In the genomic region with DNA sequence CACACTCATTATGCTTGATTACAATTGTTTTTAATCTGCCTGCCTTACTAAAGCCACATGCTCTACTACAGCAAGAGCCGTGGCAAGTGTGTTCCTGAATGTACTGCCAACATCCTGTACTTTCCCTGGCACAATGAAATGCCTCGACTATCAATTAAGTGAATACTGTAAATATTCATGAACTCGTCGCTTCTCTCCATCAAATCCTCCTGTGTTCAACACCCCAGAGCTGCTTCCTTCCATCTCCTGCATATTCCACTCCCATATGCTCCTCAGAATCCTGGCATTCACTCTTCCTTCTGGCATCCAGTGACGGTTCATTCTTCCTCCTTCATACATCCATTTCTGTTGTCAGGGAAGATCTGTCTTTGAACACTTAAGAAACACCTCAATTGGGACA, we compare ENCODE assay signal across 27 mouse cellular contexts. TPM values are rescaled to one million over a fixed set of nuclear protein-coding genes. Genes with fewer than 3 reads are reported as not detected.
A peak's percentile ranks its signal among the peaks of the same experiment; 100 is the strongest.
DNase-seq lines count a peak whose midpoint lies in the region; ATAC-seq and TF ChIP-seq lines count a peak whose summit lies in the region.
"Had no signal": no experiment of that assay in that cellular context is flagged by ENCODE, and none has a peak within 500 bp of the region (broad histone marks: within the 10 kb centered on the region; RNA-seq: fewer than 3 reads in every experiment).

No protein-coding gene starts in this region.

- TF ChIP-seq CTCF in brain, embryonic 14.5 days (IDR thresholded peaks at IDR 0.05; ENCODE audit: borderline replicate concordance, extremely low read depth, insufficient read depth, insufficient read length), result no peak
- TF ChIP-seq CTCF in forebrain, postnatal 0 days (IDR thresholded peaks at IDR 0.05; ENCODE audit: low read depth), result no peak

- H3K4me3 ChIP-seq in forebrain, embryonic 15.5 days, result no peak overlapping the region
- no peak overlapping the region for H3K4me3 ChIP-seq in forebrain, embryonic 10.5 days
- H3K4me3 ChIP-seq in forebrain, postnatal 0 days (ENCODE audit: low read depth, low read length), result no peak overlapping the region
- H3K4me3 ChIP-seq: embryonic facial prominence, embryonic 13.5 days; heart, embryonic 10.5 days; heart, embryonic 15.5 days; kidney, embryonic 15.5 days; limb, embryonic 12.5 days; liver, embryonic 15.5 days; midbrain, embryonic 15.5 days; stomach, embryonic 15.5 days had no signal

- H3K4me2 ChIP-seq in forebrain, embryonic 15.5 days (replicated peaks), result no peak overlapping the region
- H3K4me2 ChIP-seq in forebrain, postnatal 0 days (ENCODE audit: low read depth), result no peak overlapping the region
- H3K4me2 ChIP-seq: embryonic facial prominence, embryonic 13.5 days; heart, embryonic 15.5 days; kidney, embryonic 15.5 days; limb, embryonic 12.5 days; liver, embryonic 15.5 days; lung, embryonic 14.5 days; midbrain, embryonic 15.5 days; stomach, embryonic 15.5 days had no signal

- TF ChIP-seq POLR2A in brain, embryonic 14.5 days (IDR thresholded peaks at IDR 0.05; ENCODE audit: borderline replicate concordance, extremely low read depth, insufficient read depth, insufficient read length, poor library complexity, severe bottlenecking), result no peak

- no peak overlapping the region for H3K9ac ChIP-seq in forebrain, embryonic 15.5 days (replicated peaks)
- H3K9ac ChIP-seq in forebrain, postnatal 0 days, result no peak overlapping the region
- H3K9ac ChIP-seq: embryonic facial prominence, embryonic 13.5 days; heart, embryonic 15.5 days; kidney, embryonic 15.5 days; limb, embryonic 12.5 days; liver, embryonic 15.5 days; lung, embryonic 14.5 days; midbrain, embryonic 15.5 days; stomach, embryonic 15.5 days had no signal

- WGBS in forebrain, embryonic 15.5 days, result 46% methylated on average over 5 of the region's 5 CpGs
- 84% methylated on average over 5 of the region's 5 CpGs for WGBS in forebrain, embryonic 10.5 days
- 47% methylated on average over 5 of the region's 5 CpGs for WGBS in forebrain, postnatal 0 days

- DNase-seq in forebrain, embryonic 10.5 days (ENCODE audit: extremely low spot score, low spot score), result no peak
- DNase-seq in brain, embryonic 14.5 days (ENCODE audit: low read depth), result peak; percentile 72
- peak; percentile 39 for DNase-seq in forebrain, postnatal 0 days
- DNase-seq in telencephalon, adult 2 months (ENCODE audit: low read depth, low spot score), result peak; percentile 5
- no peak for DNase-seq in left cerebral cortex, postnatal 4 days
- DNase-seq in gastrocnemius, postnatal 36 days, result no peak
- DNase-seq: adrenal gland, postnatal 25 days; cerebellum, adult 8-10 months; cerebellum, postnatal 36 days; gastrocnemius, postnatal 10 days; kidney, adult 18-20 months; kidney, postnatal 36 days; lung, embryonic 14.5 days; lung, postnatal 14 days; right cerebral cortex, postnatal 25 days; thymus, postnatal 25 days had no signal

- peaks cover 5% of the 10 kb centered on the region; the same call in 1 of the 2 replicates for H3K4me1 ChIP-seq in forebrain, embryonic 15.5 days
- no peaks in the 10 kb centered on the region for H3K4me1 ChIP-seq in forebrain, embryonic 10.5 days
- H3K4me1 ChIP-seq in forebrain, postnatal 0 days (ENCODE audit: insufficient read depth), result no peaks in the 10 kb centered on the region
- H3K4me1 ChIP-seq: embryonic facial prominence, embryonic 13.5 days; heart, embryonic 10.5 days; heart, embryonic 15.5 days; kidney, embryonic 15.5 days; limb, embryonic 12.5 days; liver, embryonic 15.5 days; midbrain, embryonic 15.5 days; stomach, embryonic 15.5 days had no signal

- no peaks in the 10 kb centered on the region for H3K27me3 ChIP-seq in forebrain, embryonic 15.5 days
- H3K27me3 ChIP-seq in forebrain, embryonic 10.5 days (ENCODE audit: poor library complexity, severe bottlenecking), result no peaks in the 10 kb centered on the region
- H3K27me3 ChIP-seq in forebrain, postnatal 0 days (ENCODE audit: insufficient read depth, low read length), result no peaks in the 10 kb centered on the region
- H3K27me3 ChIP-seq: embryonic facial prominence, embryonic 13.5 days; heart, embryonic 15.5 days; kidney, embryonic 15.5 days; limb, embryonic 12.5 days; liver, embryonic 15.5 days; midbrain, embryonic 15.5 days; stomach, embryonic 15.5 days had no signal

- intact Hi-C loops in left cerebral cortex, postnatal 4 days (cut with DNase I), result no loop called here
- intact Hi-C loops in gastrocnemius, postnatal 36 days (cut with DNase I), result no loop called here

- no peaks in the 10 kb centered on the region for H3K9me3 ChIP-seq in forebrain, embryonic 15.5 days
- H3K9me3 ChIP-seq in forebrain, embryonic 10.5 days, result no peaks in the 10 kb centered on the region
- H3K9me3 ChIP-seq in forebrain, postnatal 0 days (ENCODE audit: low read length), result no peaks in the 10 kb centered on the region
- H3K9me3 ChIP-seq: embryonic facial prominence, embryonic 13.5 days; heart, embryonic 10.5 days; heart, embryonic 15.5 days; kidney, embryonic 15.5 days; limb, embryonic 12.5 days; liver, embryonic 15.5 days; midbrain, embryonic 15.5 days; stomach, embryonic 15.5 days had no signal

- peak overlapping the region; percentile 65 for H3K27ac ChIP-seq in forebrain, embryonic 15.5 days (replicated peaks)
- no peak overlapping the region for H3K27ac ChIP-seq in forebrain, embryonic 10.5 days
- no peak overlapping the region for H3K27ac ChIP-seq in forebrain, postnatal 0 days (ENCODE audit: low read depth, low read length)
- H3K27ac ChIP-seq: embryonic facial prominence, embryonic 13.5 days; heart, embryonic 10.5 days; heart, embryonic 15.5 days; kidney, embryonic 15.5 days; limb, embryonic 12.5 days; liver, embryonic 15.5 days; midbrain, embryonic 15.5 days; stomach, embryonic 15.5 days had no signal

- peak; percentile 87 for ATAC-seq in forebrain, embryonic 15.5 days (replicated peaks)
- peak; percentile 89 for ATAC-seq in forebrain, postnatal 0 days
- ATAC-seq: CD4-positive, CD25-positive, alpha-beta regulatory T cell, adult 4 months; hindbrain, embryonic 16.5 days; midbrain, embryonic 15.5 days had no signal

- H3K36me3 ChIP-seq in forebrain, embryonic 15.5 days, result no peaks in the 10 kb centered on the region
- no peaks in the 10 kb centered on the region for H3K36me3 ChIP-seq in forebrain, embryonic 10.5 days (replicated peaks)
- no peaks in the 10 kb centered on the region for H3K36me3 ChIP-seq in forebrain, postnatal 0 days (ENCODE audit: insufficient read depth)
- H3K36me3 ChIP-seq: embryonic facial prominence, embryonic 13.5 days; heart, embryonic 10.5 days; heart, embryonic 15.5 days; kidney, embryonic 15.5 days; limb, embryonic 12.5 days; liver, embryonic 15.5 days; midbrain, embryonic 15.5 days; stomach, embryonic 15.5 days had no signal

RNA-seq across cellular contexts. Expression of gene Clcn5, which starts 39.4 kb away (rescaled TPM):
- 5.4 and 5.6 TPM in 2 replicates for polyA plus RNA-seq in forebrain, embryonic 15.5 days (2015; fragmentation: Nextera tagmentation; extraction: Ambion mirVana)
- 14.1 and 15.9 TPM in 2 replicates for polyA plus RNA-seq in forebrain, embryonic 10.5 days (2016; fragmentation: Nextera tagmentation; extraction: Ambion mirVana)
- polyA plus RNA-seq in brain, embryonic 14.5 days (2012; rRNA removed), result 9.1 and 13.2 TPM in 2 replicates
- 14.2 and 20.9 TPM in 2 replicates for total RNA-seq in forebrain, postnatal 0 days (2014; rRNA removed)
- 2.6 and 3.9 TPM in 2 replicates for polyA plus RNA-seq in forebrain, postnatal 0 days (2015; fragmentation: Nextera tagmentation; extraction: Ambion mirVana)
- total RNA-seq in left cerebral cortex, postnatal 4 days (2021), result 10 to 100 TPM; 17.5 to 23.2 TPM
- total RNA-seq in gastrocnemius, postnatal 36 days (2021), result 1 to 10 TPM; 2.6 to 3.7 TPM

Comparison
In these comparisons a context has a peak if more than half of its experiments do, and no peak if none do; other contexts are left out.
1. DNase-seq: peak in brain, embryonic 14.5 days (single experiment), forebrain, postnatal 0 days (single experiment) and telencephalon, adult 2 months (single experiment); none in forebrain, embryonic 10.5 days (single experiment), left cerebral cortex, postnatal 4 days (single experiment) and gastrocnemius, postnatal 36 days (0 of 2).